Mouse (Mus musculus) midbrain, postnatal 0 days (tissue): Measurements from ENCODE around the gene As3mt. TPM values are rescaled to one million over a fixed set of nuclear protein-coding genes. Genes with fewer than 3 reads are reported as not detected.
A peak's percentile ranks its signal among the peaks of the same experiment; 100 is the strongest.

Source experiments
- ATAC-seq: fragments of 200-750 bp; cut with Nextera tagmentation; 2 replicates; pipeline ENCODE4 v1.8.0; 2017; ENCODE audit warnings: moderate number of reproducible peaks, mild to moderate bottlenecking, moderate TSS enrichment, moderate library complexity; ENCODE audit not compliant: low FRiP score
- DNase-seq: peaks from one replicate; pipeline ENCODE4 v3.0.0-alpha.2; 2015; ENCODE audit warnings: low spot score
- H3K27ac ChIP-seq: fragments of 300-500 bp; sonication (generic); 2 replicates; pipeline ENCODE4 v1.5.1; 2014; ENCODE audit warnings: low read depth, mild to moderate bottlenecking, low read length, mixed read lengths
- H3K27me3 ChIP-seq: fragments of 300-500 bp; sonication (generic); 2 replicates; pipeline ENCODE4 v1.6.1; 2014; ENCODE audit warnings: low read length, control low read depth, mixed read lengths; ENCODE audit not compliant: insufficient read depth
- H3K36me3 ChIP-seq: fragments of 300-500 bp; sonication (generic); 2 replicates; pipeline ENCODE4 v1.6.1; 2014; ENCODE audit warnings: low read length, control low read depth, mixed read lengths; ENCODE audit not compliant: insufficient read depth
- H3K4me1 ChIP-seq: fragments of 300-500 bp; sonication (generic); 2 replicates; pipeline ENCODE4 v1.6.1; 2014; ENCODE audit warnings: mild to moderate bottlenecking, control low read depth, antibody characterized with exemption, low read length, mixed read lengths; ENCODE audit not compliant: insufficient read depth
- H3K4me2 ChIP-seq: fragments of 300-500 bp; sonication (generic); 2 replicates; pipeline ENCODE4 v1.6.1; 2014; ENCODE audit warnings: low read depth, mild to moderate bottlenecking, low read length, mixed read lengths; ENCODE audit not compliant: poor library complexity, severe bottlenecking
- H3K4me3 ChIP-seq: fragments of 300-500 bp; sonication (generic); 2 replicates; pipeline ENCODE4 v1.5.1; 2014; ENCODE audit warnings: low read depth, mild to moderate bottlenecking, low read length, moderate library complexity
- H3K9ac ChIP-seq: fragments of 300-500 bp; sonication (generic); replicated peaks from 2 replicates; pipeline ENCODE4 v1.6.1; 2014; ENCODE audit warnings: mild to moderate bottlenecking, low read length, moderate library complexity, mixed read lengths; ENCODE audit not compliant: poor library complexity, severe bottlenecking
- H3K9me3 ChIP-seq: fragments of 300-500 bp; sonication (generic); 2 replicates; pipeline ENCODE4 v1.6.1; 2016; ENCODE audit warnings: low read length, control low read depth
- CTCF ChIP-seq: IDR thresholded peaks from 2 replicates; pipeline ENCODE4 v1.5.1; 2016; ENCODE audit warnings: antibody characterized with exemption, mild to moderate bottlenecking
- WGBS: fragments of 180-500 bp; shearing (Covaris S2); extraction: QIAGEN DNeasy Blood & Tissue Kit; methylation state at CpG from one replicate; pipeline ENCODE4 v1.1.7; 2014; 5-methylcytosine and 5-hydroxymethylcytosine counted together
- polyA plus RNA-seq: library from polyadenylated mRNA; unstranded; fragments of >200 nt; fragmentation: Nextera tagmentation; extraction: Ambion mirVana; gene quantifications from 2 replicates; pipeline ENCODE4 v1.2.1, GENCODE M21; 2015
- total RNA-seq: library from RNA; depleted of rRNA; stranded (reverse); fragments of >200 nt; gene quantifications from 2 replicates; pipeline ENCODE4 v1.2.3, GENCODE M21; 2014

Gene As3mt
- total and polyA plus RNA-seq, 2 experiments from 2014 or later = 21.3 to 36.4 TPM

DNA sequence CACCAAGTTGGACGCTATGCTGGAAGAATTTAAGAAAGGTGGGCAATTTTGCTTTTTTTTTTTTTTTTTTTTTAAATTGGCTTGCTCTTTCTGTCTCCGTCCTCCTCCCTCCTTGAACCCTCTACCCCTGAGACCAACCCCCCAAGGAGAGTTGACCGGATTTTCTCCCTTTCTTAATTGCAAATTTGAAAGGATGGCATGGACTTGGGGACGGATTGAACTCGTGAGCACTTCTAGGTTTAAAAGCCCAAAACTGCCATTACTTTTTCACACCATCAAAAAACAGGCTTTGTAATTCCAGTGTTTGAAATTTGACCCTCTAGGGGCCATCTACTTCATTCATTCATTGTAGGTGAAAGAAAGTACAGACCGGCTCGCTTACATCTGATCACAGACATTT lies 56.1 kb downstream of the As3mt start:
- DNase-seq = peak; percentile 4
- Histone ChIP-seq H3K4me1 (peaks cover 16% of the 10 kb centered on the region; the same call in 1 of the 2 replicates), H3K36me3 (no peaks in the 10 kb centered on the region), H3K27ac (no peak overlapping the region), H3K9ac (peak overlapping the region; percentile 76; the same call in 1 of the 2 replicates), H3K27me3 (no peaks in the 10 kb centered on the region), H3K4me3 (peak overlapping the region; percentile 73), H3K9me3 (no peaks in the 10 kb centered on the region), H3K4me2 (peak overlapping the region; percentile 85)
- ATAC-seq = no peak
- TF ChIP-seq CTCF = no peak
- WGBS = 12% methylated on average over 7 of the region's 7 CpGs

DNA sequence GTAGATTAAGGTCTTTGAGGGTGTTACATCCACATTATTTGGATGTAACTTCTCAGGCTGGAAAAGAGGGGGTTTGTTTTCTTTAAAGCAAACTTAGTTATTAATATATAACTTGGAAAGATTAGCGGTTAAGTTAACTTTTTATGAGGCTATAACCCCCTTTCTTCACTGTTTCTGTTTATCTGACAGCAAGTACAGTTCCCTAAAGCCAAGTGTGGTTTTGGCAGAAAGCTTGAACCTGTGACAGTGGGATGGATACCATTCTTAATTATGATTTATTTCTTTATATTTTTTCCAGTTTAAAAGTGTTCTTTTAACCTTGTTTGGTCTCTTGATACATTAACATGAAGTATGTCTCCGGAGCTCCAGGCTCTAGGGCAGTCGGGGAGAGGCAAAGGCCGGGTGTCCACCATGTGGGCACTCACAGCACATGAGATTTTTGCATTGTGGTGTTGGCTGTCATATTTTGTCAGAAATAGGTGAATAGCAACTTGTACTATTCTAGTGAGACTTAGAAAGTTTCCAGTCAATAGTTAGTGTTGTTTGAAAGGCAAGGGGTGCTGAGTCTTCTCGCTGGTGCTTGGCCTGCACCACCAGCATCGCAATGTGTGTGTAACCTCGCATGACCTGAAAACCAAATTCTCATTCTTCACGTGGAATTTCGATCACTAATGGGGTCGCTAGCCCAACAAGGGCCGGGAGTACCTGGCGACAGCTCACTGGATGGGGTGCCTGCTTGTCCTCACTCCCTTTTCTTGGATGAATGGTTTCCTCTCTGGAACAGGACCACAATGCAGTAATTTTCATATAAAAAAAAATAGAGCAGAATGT lies 56.9 kb downstream of the As3mt start:
- peaks cover 16% of the 10 kb centered on the region; the same call in 1 of the 2 replicates for H3K4me1 ChIP-seq
- H3K4me3 ChIP-seq = peak overlapping the region; percentile 73
- H3K9me3 ChIP-seq = no peaks in the 10 kb centered on the region
- ATAC-seq (no peak), DNase-seq (no peak)
- H3K27me3 ChIP-seq = no peaks in the 10 kb centered on the region
- WGBS = 46% methylated on average over 12 of the region's 12 CpGs
- H3K9ac ChIP-seq = peak overlapping the region; percentile 33; the same call in 1 of the 2 replicates
- H3K36me3 ChIP-seq = no peaks in the 10 kb centered on the region
- peak overlapping the region; percentile 85 for H3K4me2 ChIP-seq
- H3K27ac ChIP-seq = no peak overlapping the region
- TF ChIP-seq CTCF = no peak

DNA sequence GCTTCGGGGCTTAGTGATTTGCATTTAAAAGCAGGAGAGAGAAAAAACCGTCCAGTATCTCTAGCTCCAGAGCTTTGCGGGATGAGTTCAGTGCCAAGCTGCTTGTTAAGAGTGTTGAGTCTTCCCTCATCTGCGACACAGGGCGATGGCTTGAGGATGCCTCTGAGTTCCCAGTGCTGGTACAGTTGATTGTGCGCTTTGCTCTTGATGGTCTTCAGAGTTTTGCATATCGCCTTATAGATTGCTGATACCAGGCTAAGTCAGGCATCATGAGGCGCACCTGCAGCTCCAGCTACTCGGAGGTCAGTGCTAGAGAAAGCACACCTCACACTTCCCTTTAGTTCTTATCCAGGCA lies 57.5 kb downstream of the As3mt start:
- WGBS = 34% methylated on average over 9 of the region's 9 CpGs
- no peaks in the 10 kb centered on the region for H3K36me3 ChIP-seq
- H3K4me1 ChIP-seq = peaks cover 16% of the 10 kb centered on the region; the same call in 1 of the 2 replicates
- H3K27ac ChIP-seq = no peak overlapping the region
- ATAC-seq = no peak
- peak overlapping the region; percentile 33; the same call in 1 of the 2 replicates for H3K9ac ChIP-seq
- no peaks in the 10 kb centered on the region for H3K27me3 ChIP-seq
- H3K4me2 ChIP-seq = peak overlapping the region; percentile 85
- TF ChIP-seq CTCF = no peak
- peak; percentile 6 for DNase-seq
- H3K4me3 ChIP-seq = peak overlapping the region; percentile 73
- H3K9me3 ChIP-seq = no peaks in the 10 kb centered on the region

DNA sequence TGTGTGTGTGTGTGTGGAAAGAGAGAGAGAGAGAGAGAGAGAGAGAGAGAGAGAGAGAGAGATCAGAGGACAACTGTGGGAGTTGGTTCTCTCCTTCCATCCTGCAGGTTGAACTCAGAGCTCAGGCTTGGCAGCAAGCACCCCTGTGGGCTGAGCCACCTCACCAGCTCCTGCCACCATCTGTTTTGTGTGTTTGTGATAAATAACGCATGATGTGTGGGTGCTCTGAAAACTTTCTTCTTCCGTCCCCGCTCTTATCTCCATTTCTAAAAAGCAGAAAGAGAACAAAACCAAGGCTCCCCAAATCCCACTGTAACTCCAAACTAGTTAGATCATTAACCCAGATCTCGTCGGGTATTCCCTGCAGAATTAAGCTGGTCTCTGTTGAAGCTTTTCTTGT lies 58.9 kb downstream of the As3mt start:
- Histone ChIP-seq H3K9ac (no peak overlapping the region), H3K4me3 (peak overlapping the region; percentile 1; the same call in 1 of the 2 replicates), H3K4me1 (peaks cover 16% of the 10 kb centered on the region; the same call in 1 of the 2 replicates), H3K27me3 (no peaks in the 10 kb centered on the region), H3K36me3 (no peaks in the 10 kb centered on the region), H3K4me2 (peak overlapping the region; percentile 37), H3K27ac (no peak overlapping the region), H3K9me3 (no peaks in the 10 kb centered on the region)
- WGBS = 63% methylated on average over 5 of the region's 5 CpGs
- no peak for DNase-seq
- ATAC-seq = no peak
- no peak for TF ChIP-seq CTCF

DNA sequence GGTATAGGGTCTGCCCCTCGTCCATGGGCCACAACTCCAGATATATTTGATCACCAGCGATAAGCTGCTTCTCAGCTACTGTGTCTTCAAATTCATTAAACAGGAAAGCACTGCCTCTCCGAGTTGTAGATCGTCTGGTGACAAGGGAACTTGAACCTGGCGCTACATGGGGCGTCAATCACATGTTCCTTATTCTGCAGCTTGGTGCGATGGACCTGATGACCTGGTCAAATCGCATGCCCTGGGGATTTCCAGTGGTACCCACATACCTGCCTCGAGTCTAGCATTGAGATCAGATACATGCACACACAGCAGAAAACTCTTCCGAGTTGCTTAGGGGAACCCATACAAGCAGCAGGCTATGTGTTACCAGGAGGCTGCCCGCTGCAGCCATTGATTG lies 62.5 kb downstream of the As3mt start:
- 92% methylated on average over 11 of the region's 11 CpGs for WGBS
- H3K27me3 ChIP-seq = no peaks in the 10 kb centered on the region

DNA sequence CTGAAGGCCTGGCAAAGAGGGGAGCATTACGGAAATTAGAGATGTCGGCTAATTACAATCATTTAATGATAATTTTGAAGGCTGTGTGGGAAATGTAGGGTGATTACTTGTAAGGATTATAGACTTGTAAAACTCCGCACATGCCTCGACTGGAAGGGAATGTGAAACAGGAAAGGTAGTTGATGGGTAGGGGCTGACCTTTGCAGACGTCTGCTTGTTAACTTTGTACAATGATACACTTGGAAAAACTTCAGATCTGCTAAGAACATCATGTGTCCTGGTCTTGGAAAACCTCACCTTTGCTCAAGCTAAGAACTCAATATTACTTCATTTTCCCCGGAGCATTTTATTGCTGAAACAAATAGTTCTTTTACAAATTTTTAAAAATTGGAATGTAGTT lies 64.5 kb downstream of the As3mt start:
- Histone ChIP-seq H3K4me3 (no peak overlapping the region), H3K9ac (no peak overlapping the region), H3K4me2 (no peak overlapping the region), H3K36me3 (no peaks in the 10 kb centered on the region), H3K4me1 (0 out of 2 replicates have a peak, but pooled peaks cover 2% of the 10 kb centered on the region), H3K27ac (no peak overlapping the region), H3K9me3 (no peaks in the 10 kb centered on the region), H3K27me3 (no peaks in the 10 kb centered on the region)
- no peak for ATAC-seq
- DNase-seq = no peak
- TF ChIP-seq CTCF = no peak
- WGBS = 88% methylated on average over 6 of the region's 6 CpGs

More for the DNA sequence above, 62.5 kb downstream of the As3mt start:
- H3K4me1 ChIP-seq = peaks cover 9% of the 10 kb centered on the region; the same call in 1 of the 2 replicates
- H3K4me3 ChIP-seq = no peak overlapping the region
- TF ChIP-seq CTCF = no peak
- DNase-seq (no peak), ATAC-seq (no peak)
- H3K36me3 ChIP-seq = no peaks in the 10 kb centered on the region
- no peak overlapping the region for H3K9ac ChIP-seq
- H3K27ac ChIP-seq = no peak overlapping the region
- H3K9me3 ChIP-seq = no peaks in the 10 kb centered on the region
- no peak overlapping the region for H3K4me2 ChIP-seq
